Mouse (Mus musculus): ENCODE measurements around the gene Ccl27a.

Ccl27a gene

DNA sequence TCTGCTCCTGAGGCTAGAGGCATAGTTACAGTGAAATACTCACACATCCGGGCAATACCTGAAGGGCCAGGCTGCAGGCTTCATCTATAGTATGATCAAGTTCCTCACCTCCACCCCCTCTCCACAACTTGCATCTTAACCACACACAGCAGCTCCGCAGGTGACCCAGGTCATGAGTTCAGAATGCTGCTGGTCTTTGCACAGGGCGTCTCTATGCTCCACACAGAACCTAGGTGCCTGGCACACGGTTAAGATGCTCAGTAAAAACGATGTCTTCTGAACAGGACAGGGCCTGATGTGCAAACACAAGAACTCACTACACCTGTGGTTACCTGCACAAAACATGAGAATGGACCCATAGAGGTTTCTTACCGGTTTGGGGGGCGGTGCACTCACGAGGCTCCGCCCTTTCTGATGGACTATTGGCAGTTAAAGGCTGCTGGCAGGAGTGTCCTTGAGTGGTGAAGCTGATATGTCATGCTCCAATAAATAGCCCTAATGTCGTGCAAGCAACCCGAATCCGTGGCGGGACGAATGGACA, 19.2 kb downstream of the Ccl27a start, which contains the start of gene Galt:
Gene Galt (plus strand): TSS at position 432 of the 541 bp plus-strand sequence.
- no peak for DNase-seq

DNA sequence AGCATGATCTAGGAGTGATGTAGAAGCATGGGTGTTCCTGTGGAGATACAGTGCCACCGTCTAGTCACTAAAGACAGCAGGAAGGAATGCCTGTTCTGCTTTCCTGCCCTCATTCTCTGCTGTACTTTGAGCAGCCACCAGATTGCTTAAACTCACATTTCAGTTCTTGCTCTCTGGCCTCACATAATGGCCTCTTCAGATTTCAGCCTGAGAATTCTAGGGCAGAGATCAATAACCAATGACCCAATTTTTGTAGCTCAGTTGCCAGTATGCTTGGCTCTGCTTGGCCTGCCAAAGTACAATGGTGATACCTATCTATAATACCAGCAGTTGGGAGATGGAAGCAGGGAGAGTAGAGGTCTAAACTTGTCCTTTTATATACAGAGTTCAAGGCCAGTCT, 29.0 kb downstream of the Ccl27a start:
- no peak for DNase-seq

DNA sequence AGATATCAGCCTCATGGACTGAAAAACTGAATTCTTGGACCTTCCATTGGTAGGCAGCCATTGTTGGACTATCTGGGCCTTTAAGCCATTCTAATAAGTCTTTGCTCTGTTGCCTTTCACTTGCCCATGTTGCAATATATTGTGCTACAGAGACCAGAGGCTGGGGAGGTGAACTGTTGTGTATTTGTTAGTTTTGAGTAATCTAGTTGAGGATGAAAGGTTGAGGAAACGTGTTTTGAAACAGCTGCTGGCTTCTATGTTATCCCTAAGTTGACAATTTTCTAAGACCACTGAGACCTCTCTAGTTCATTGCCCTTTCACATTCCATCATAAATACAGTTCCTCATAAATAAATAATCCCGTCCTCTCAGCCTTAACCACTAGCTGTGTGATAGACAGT, 29.9 kb downstream of the Ccl27a start:
- DNase-seq: no peak

DNA sequence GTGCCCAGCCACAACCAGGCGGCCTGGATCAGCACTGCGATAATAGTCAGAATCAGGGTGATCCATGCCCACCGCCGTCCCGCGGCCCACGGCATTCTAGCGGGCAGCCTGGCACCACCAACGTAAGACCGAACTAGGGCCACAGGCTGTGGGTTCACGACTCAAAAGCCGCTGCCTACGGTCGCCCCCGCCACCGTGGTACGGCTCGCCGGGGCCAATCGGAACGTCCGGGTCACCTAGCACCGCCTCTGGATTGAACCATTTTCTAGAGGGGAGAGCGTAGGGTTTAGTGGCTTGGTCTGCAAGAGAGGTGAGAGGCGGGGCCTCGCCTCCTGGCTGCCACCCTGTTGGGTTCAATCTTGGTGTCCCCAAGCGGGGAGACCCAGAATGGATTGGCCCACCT, 32.9 kb downstream of the Ccl27a start:
- peak; percentile 97 for DNase-seq

- peak; percentile 33 for DNase-seq
Measured at GRCm38 (mm10) chr4:41740380-41741157, 33.5 kb downstream of the Ccl27a start.

DNA sequence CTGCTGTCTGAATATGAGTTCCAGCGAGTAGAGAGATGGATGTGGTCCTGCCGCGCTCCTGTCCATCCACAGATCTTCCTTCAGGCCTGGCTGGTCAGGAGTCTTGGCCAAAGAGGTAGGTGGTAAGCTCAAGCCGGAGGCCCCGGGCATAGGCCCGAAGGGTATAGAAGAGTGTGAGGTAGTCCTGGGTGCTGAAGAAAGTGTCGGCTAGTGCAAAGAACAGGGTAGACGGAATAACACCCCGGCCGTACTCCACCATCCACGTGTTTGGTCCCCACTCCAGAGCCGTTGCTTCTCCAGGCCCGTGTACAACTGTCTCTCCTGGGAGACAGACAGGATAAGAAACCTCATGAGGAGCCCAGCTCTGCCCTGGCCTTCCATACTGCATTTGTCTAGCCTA, 34.8 kb downstream of the Ccl27a start:
- no peak for DNase-seq

GRCm38 (mm10) chr4:41738256-41738603, 35.8 kb downstream of the Ccl27a start:
- no peak for DNase-seq

DNA sequence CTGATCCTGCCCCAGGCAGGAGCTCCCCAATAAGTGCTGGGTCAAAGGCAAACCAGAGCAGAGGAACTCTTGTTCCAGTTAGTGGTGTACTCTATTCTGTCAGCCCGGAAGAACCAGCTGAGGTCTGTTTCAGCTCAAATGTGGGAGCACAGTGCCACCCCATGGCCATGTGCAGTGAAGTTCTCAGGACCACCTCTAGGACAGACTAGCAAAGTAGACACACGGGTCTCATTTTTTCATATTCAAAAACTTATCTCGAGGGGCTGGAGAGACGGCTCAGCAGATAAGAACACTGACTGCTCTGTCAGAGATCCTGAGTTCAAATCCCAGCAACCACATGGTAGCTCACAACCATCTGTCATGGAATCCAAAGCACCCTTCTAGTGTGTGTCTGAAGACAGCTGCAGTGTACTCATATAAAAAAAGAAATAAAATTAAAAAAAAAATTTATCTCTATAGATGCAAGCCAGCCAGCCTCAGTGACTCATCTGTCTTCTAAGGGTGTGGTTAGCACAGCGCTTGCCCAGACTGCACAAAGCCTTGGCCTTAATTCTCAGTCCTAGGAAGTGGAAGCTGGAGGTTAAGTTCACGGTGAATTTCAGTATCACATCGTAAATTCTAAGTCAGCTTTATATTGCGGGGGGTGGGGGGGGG, 36.3 kb downstream of the Ccl27a start:
- peak; percentile 79 for DNase-seq

DNA sequence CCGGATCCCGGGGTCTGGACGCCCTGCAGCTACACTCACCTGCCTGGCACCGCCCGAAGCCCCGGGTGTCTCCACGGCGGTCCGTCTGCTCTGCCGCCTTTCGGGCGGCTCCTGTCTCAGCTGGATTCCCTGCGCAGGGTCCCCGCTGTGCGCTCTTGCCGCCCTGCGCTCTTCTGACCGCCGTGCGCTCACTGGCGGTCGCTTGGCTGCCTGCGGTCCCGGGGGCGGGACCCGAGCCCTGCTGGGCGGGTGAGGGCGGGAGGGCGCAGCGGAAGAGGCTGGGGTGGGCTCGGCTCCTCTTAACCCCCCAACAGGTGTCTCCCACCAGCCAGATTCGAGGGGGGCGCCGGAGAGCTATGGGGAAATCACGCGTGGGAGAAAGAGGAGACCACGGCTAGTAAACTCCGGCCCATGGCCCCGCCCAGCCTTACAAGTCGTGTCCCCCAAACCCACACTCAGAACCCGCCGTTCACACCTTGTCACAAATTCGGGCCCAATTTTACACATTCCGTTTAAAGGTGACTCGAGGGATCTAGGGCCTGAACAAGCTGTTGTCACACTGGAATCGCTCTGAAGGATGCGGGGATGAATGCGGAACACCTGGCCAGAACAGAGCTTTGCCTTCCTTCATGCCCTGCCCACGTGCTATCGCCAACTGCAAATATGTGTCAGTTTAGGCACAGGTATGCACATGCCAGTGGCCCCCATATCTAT, 42.8 kb downstream of the Ccl27a start, which contains the start of gene Arid3c:
Gene Arid3c (minus strand): TSS at position 91 of the 714 bp plus-strand sequence.
- DNase-seq: peak; percentile 65

GRCm38 (mm10) chr4:41726826-41727621, 47.0 kb downstream of the Ccl27a start:
- peak; percentile 46 for DNase-seq

DNA sequence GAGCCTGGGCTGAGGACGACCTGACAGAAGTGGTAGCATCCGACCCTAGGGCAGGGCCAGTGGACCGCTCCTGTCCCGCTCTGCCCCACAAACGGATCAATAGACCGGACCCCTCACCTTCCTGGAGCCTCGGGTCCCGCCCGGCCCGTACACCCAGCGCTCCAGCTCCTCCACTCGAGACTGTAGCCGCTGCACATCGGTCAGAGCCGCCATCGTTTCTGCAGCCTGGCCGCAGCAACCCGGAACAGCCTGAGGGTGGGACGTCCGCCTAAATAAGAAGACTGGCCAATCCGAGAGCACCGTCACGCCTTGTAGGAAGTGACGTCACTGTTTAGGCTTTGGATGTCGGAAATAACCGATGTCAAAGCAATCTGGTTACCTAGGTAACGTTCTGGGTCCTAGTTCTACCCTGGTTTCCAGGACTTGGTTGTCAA, 51.1 kb downstream of the Ccl27a start, which contains the start of gene Dctn3:
Gene Dctn3 (minus strand): TSS at position 253 of the 434 bp plus-strand sequence.
- DNase-seq: peak; percentile 97

Measured in embryo, embryonic 11 days (tissue).